Mouse (Mus musculus): ENCODE results near the gene 6030445D17Rik. TPM values are rescaled to one million over a fixed set of nuclear protein-coding genes. Genes with fewer than 3 reads are reported as not detected.
A peak's percentile ranks its signal among the peaks of the same experiment; 100 is the strongest.

The 6030445D17Rik gene
- 0.61 and 0.67 TPM in 2 replicates for polyA plus RNA-seq (2012; rRNA removed)

GRCm38 (mm10) chr4:136462086-136462838, at the start of gene 6030445D17Rik:
Gene 6030445D17Rik (plus strand): TSS chr4:136462250.
- DNase-seq, result peak; percentile 77 to 85
- Histone ChIP-seq H3K4me1 (ENCODE audit: control insufficient read depth, insufficient read depth, low read length) (peaks cover 12% of the 10 kb centered on the region; the same call in 1 of the 2 replicates), H3K4me3 (replicated peaks; ENCODE audit: insufficient read depth, low read depth, low read length) (peak within 1 kb of the TSS; percentile 83), H3K27ac (ENCODE audit: insufficient read depth, low read length) (peak within 1 kb of the TSS; percentile 87), H3K27me3 (ENCODE audit: control insufficient read depth, insufficient read depth, low read length) (no peaks in the 10 kb centered on the region)
- 1% methylated on average over 64 of the region's 64 CpGs for WGBS
- no peak for TF ChIP-seq CTCF (IDR thresholded peaks at IDR 0.05; ENCODE audit: borderline replicate concordance, insufficient read depth, low read depth, low read length)
- no peak for TF ChIP-seq POLR2A (IDR thresholded peaks at IDR 0.05; ENCODE audit: borderline replicate concordance, insufficient read depth, low read length)

GRCm38 (mm10) chr4:136415477-136415876, 46.6 kb upstream of the 6030445D17Rik start:
- TF ChIP-seq CTCF (IDR thresholded peaks at IDR 0.05; ENCODE audit: borderline replicate concordance, insufficient read depth, low read depth, low read length) (no peak), POLR2A (IDR thresholded peaks at IDR 0.05; ENCODE audit: borderline replicate concordance, insufficient read depth, low read length) (no peak)
- Histone ChIP-seq H3K27ac (ENCODE audit: insufficient read depth, low read length) (no peak overlapping the region), H3K4me1 (ENCODE audit: control insufficient read depth, insufficient read depth, low read length) (no peaks in the 10 kb centered on the region), H3K4me3 (replicated peaks; ENCODE audit: insufficient read depth, low read depth, low read length) (no peak overlapping the region), H3K27me3 (ENCODE audit: control insufficient read depth, insufficient read depth, low read length) (no peaks in the 10 kb centered on the region)
- 89% methylated on average over 9 of the region's 9 CpGs for WGBS
- no peak for DNase-seq

- Histone ChIP-seq H3K27ac (ENCODE audit: insufficient read depth, low read length) (no peak overlapping the region), H3K4me1 (ENCODE audit: control insufficient read depth, insufficient read depth, low read length) (no peaks in the 10 kb centered on the region), H3K4me3 (replicated peaks; ENCODE audit: insufficient read depth, low read depth, low read length) (no peak overlapping the region), H3K27me3 (ENCODE audit: control insufficient read depth, insufficient read depth, low read length) (no peaks in the 10 kb centered on the region; the same call in 1 of the 2 replicates)
- 25% methylated on average over 11 of the region's 11 CpGs for WGBS
- no peak for DNase-seq
- no peak for TF ChIP-seq POLR2A (IDR thresholded peaks at IDR 0.05; ENCODE audit: borderline replicate concordance, insufficient read depth, low read length)
- no peak for TF ChIP-seq CTCF (IDR thresholded peaks at IDR 0.05; ENCODE audit: borderline replicate concordance, insufficient read depth, low read depth, low read length)
Measured at GRCm38 (mm10) chr4:136418962-136419361, 43.1 kb upstream of the 6030445D17Rik start.

- DNase-seq, result no peak
- Histone ChIP-seq H3K27ac (ENCODE audit: insufficient read depth, low read length) (no peak overlapping the region), H3K27me3 (ENCODE audit: control insufficient read depth, insufficient read depth, low read length) (peaks cover 1% of the 10 kb centered on the region; the same call in 1 of the 2 replicates), H3K4me3 (replicated peaks; ENCODE audit: insufficient read depth, low read depth, low read length) (no peak overlapping the region), H3K4me1 (ENCODE audit: control insufficient read depth, insufficient read depth, low read length) (no peaks in the 10 kb centered on the region)
- TF ChIP-seq POLR2A (IDR thresholded peaks at IDR 0.05; ENCODE audit: borderline replicate concordance, insufficient read depth, low read length) (no peak), CTCF (IDR thresholded peaks at IDR 0.05; ENCODE audit: borderline replicate concordance, insufficient read depth, low read depth, low read length) (no peak)
- 58% methylated on average over 6 of the region's 6 CpGs for WGBS
Measured at GRCm38 (mm10) chr4:136419386-136419785, 42.7 kb upstream of the 6030445D17Rik start.

GRCm38 (mm10) chr4:136423224-136423623, 38.8 kb upstream of the 6030445D17Rik start, which contains the start of gene Htr1d:
Gene Htr1d (plus strand): TSS chr4:136423524.
- no peaks in the 10 kb centered on the region for H3K4me1 ChIP-seq (ENCODE audit: control insufficient read depth, insufficient read depth, low read length)
- TF ChIP-seq CTCF (IDR thresholded peaks at IDR 0.05; ENCODE audit: borderline replicate concordance, insufficient read depth, low read depth, low read length) (no peak), POLR2A (IDR thresholded peaks at IDR 0.05; ENCODE audit: borderline replicate concordance, insufficient read depth, low read length) (no peak)
- no peak for DNase-seq
- H3K4me3 ChIP-seq (replicated peaks; ENCODE audit: insufficient read depth, low read depth, low read length), result peak within 1 kb of the TSS; percentile 32
- H3K27me3 ChIP-seq (ENCODE audit: control insufficient read depth, insufficient read depth, low read length), result peaks cover 7% of the 10 kb centered on the region; the same call in 1 of the 2 replicates
- H3K27ac ChIP-seq (ENCODE audit: insufficient read depth, low read length), result no peak within 1 kb of the TSS
- 84% methylated on average over 9 of the region's 9 CpGs for WGBS

GRCm38 (mm10) chr4:136424120-136424999, 37.7 kb upstream of the 6030445D17Rik start:
- no peak overlapping the region for H3K27ac ChIP-seq (ENCODE audit: insufficient read depth, low read length)
- TF ChIP-seq POLR2A (IDR thresholded peaks at IDR 0.05; ENCODE audit: borderline replicate concordance, insufficient read depth, low read length) (no peak), CTCF (IDR thresholded peaks at IDR 0.05; ENCODE audit: borderline replicate concordance, insufficient read depth, low read depth, low read length) (no peak)
- peak overlapping the region; percentile 44 for H3K4me3 ChIP-seq (replicated peaks; ENCODE audit: insufficient read depth, low read depth, low read length)
- peaks cover 7% of the 10 kb centered on the region; the same call in 1 of the 2 replicates for H3K27me3 ChIP-seq (ENCODE audit: control insufficient read depth, insufficient read depth, low read length)
- DNase-seq, result peak in 1 of 2 experiments; percentile 15
- WGBS, result 2% methylated on average over 68 of the region's 70 CpGs
- H3K4me1 ChIP-seq (ENCODE audit: control insufficient read depth, insufficient read depth, low read length), result no peaks in the 10 kb centered on the region

GRCm38 (mm10) chr4:136425000-136425288, 37.1 kb upstream of the 6030445D17Rik start:
- TF ChIP-seq CTCF (IDR thresholded peaks at IDR 0.05; ENCODE audit: borderline replicate concordance, insufficient read depth, low read depth, low read length) (peak; percentile 48; the same call in 1 of the 2 replicates), POLR2A (IDR thresholded peaks at IDR 0.05; ENCODE audit: borderline replicate concordance, insufficient read depth, low read length) (no peak)
- Histone ChIP-seq H3K27me3 (ENCODE audit: control insufficient read depth, insufficient read depth, low read length) (peaks cover 7% of the 10 kb centered on the region; the same call in 1 of the 2 replicates), H3K4me3 (replicated peaks; ENCODE audit: insufficient read depth, low read depth, low read length) (peak overlapping the region; percentile 44), H3K27ac (ENCODE audit: insufficient read depth, low read length) (no peak overlapping the region), H3K4me1 (ENCODE audit: control insufficient read depth, insufficient read depth, low read length) (no peaks in the 10 kb centered on the region; the same call in 1 of the 2 replicates)
- peak; percentile 25 to 43 for DNase-seq
- 4% methylated on average over 15 of the region's 15 CpGs for WGBS
